Mouse (Mus musculus) liver, embryonic 16.5 days (tissue): ENCODE results near the gene Parp8. TPM values are rescaled to one million over a fixed set of nuclear protein-coding genes. Genes with fewer than 3 reads are reported as not detected.

ENCODE experiments used
- ATAC-seq: fragments of 200-750 bp; cut with Nextera tagmentation; 2 replicates; pipeline ENCODE4 v1.8.0; 2017; ENCODE audit warnings: low read depth, mild to moderate bottlenecking, moderate number of reproducible peaks, moderate library complexity
- H3K27ac ChIP-seq: fragments of 300-500 bp; sonication (generic); 2 replicates; pipeline ENCODE4 v1.5.1; 2014; ENCODE audit warnings: mild to moderate bottlenecking, low read length
- H3K27me3 ChIP-seq: fragments of 300-500 bp; sonication (generic); 2 replicates; pipeline ENCODE4 v1.6.1; 2014; ENCODE audit warnings: low read depth, low read length, mixed read lengths; ENCODE audit not compliant: control insufficient read depth, insufficient read depth
- H3K36me3 ChIP-seq: fragments of 300-500 bp; sonication (generic); 2 replicates; pipeline ENCODE4 v1.6.1; 2014; ENCODE audit warnings: mild to moderate bottlenecking; ENCODE audit not compliant: control insufficient read depth, insufficient read depth
- H3K4me1 ChIP-seq: fragments of 300-500 bp; sonication (generic); 2 replicates; pipeline ENCODE4 v1.6.1; 2014; ENCODE audit warnings: low read depth, low read length, mixed read lengths; ENCODE audit not compliant: control insufficient read depth
- H3K4me2 ChIP-seq: fragments of 300-500 bp; sonication (generic); 2 replicates; pipeline ENCODE4 v1.6.1; 2014; ENCODE audit warnings: low read depth, low read length, mixed read lengths
- H3K4me3 ChIP-seq: fragments of 300-500 bp; sonication (generic); 2 replicates; pipeline ENCODE4 v1.5.1; 2014; ENCODE audit warnings: low read depth, mild to moderate bottlenecking, low read length
- H3K9ac ChIP-seq: fragments of 300-500 bp; sonication (generic); 2 replicates; pipeline ENCODE4 v1.6.1; 2014; ENCODE audit warnings: low read depth, low read length
- H3K9me3 ChIP-seq: fragments of 300-500 bp; sonication (generic); replicated peaks from 2 replicates; pipeline ENCODE4 v1.6.1; 2016; ENCODE audit warnings: low read length; ENCODE audit not compliant: control insufficient read depth
- WGBS: fragments of 180-500 bp; shearing (Covaris S2); extraction: QIAGEN DNeasy Blood & Tissue Kit; methylation state at CpG from one replicate; pipeline ENCODE4 v1.1.7; 2014; ENCODE audit not compliant: insufficient replicate concordance; 5-methylcytosine and 5-hydroxymethylcytosine counted together
- polyA plus RNA-seq: library from polyadenylated mRNA; unstranded; fragments of >200 nt; fragmentation: Nextera tagmentation; extraction: Ambion mirVana; gene quantifications from 2 replicates; pipeline ENCODE4 v1.2.1, GENCODE M21; 2015

Parp8 gene
- polyA plus RNA-seq, 1 experiment from 2014 or later = 2.6 TPM

DNA sequence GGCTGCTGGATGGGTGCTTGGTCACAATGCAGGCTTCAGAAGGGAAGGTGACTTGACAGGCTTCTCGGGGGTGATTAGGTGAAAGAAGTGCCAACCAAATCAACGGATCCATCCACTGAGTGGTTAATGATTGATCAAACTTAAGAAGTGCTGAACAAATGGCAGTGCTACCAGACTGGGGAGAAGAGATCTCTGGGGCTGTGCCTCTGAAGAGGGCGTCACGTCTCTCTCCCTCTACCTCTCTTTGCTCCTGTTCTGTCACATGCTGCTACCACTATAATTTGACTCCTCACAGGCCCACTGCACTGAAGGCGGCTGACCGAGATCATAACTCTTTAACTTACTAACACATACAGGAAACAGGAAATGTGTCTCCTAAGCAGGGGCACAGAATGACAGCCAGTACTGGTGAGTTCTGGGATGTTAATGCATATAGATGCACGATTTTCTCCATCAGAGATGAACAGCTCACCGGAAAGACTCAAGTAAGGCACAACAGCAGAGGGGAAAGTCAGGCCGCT, 140.9 kb downstream of the Parp8 start:
- no peaks in the 10 kb centered on the region for H3K36me3 ChIP-seq
- no peak overlapping the region for H3K4me3 ChIP-seq
- H3K4me2 ChIP-seq = no peak overlapping the region
- no peaks in the 10 kb centered on the region for H3K27me3 ChIP-seq
- ATAC-seq = no peak
- no peaks in the 10 kb centered on the region for H3K4me1 ChIP-seq
- H3K27ac ChIP-seq = no peak overlapping the region
- no peak overlapping the region for H3K9ac ChIP-seq
- H3K9me3 ChIP-seq = no peaks in the 10 kb centered on the region
- 31% methylated on average over 9 of the region's 9 CpGs for WGBS

- Histone ChIP-seq H3K4me3 (no peak overlapping the region), H3K4me2 (no peak overlapping the region), H3K27ac (no peak overlapping the region), H3K36me3 (no peaks in the 10 kb centered on the region), H3K4me1 (no peaks in the 10 kb centered on the region), H3K9ac (no peak overlapping the region), H3K27me3 (no peaks in the 10 kb centered on the region), H3K9me3 (no peaks in the 10 kb centered on the region)
- WGBS = 59% methylated on average over 7 of the region's 7 CpGs
- ATAC-seq = no peak
These were observed 143.1 kb downstream of the Parp8 start for GRCm38 (mm10) chr13:116882226-116882625.

DNA sequence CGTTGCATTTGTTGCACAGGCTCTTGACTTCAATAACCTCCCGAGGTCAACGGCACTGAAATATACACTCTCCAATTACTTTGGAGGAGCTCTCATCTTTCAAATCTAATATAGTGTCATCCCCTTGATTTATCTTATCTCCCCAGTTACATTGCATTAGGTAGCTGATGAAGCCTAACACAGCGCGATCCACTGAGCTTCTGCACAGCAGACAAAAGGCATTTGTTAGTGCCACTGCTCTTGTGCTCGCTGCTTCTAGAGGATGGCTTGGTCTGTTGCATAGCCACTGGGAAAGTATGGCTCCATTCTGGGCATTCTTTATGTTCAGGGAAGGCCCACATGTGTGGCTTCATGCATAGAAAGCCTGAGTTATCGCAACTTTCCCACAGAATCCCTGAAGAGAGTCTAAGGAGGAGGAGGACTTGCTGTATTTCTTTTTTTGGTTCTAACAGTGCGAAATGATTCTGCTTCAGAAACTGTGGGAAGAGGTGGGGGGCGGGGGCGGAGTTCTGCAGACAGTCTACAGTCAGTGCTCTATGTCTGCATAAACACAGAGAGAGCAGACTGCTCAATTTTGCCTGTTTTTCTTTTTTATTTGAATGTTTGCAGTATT, 145.7 kb downstream of the Parp8 start:
- no peak for ATAC-seq

DNA sequence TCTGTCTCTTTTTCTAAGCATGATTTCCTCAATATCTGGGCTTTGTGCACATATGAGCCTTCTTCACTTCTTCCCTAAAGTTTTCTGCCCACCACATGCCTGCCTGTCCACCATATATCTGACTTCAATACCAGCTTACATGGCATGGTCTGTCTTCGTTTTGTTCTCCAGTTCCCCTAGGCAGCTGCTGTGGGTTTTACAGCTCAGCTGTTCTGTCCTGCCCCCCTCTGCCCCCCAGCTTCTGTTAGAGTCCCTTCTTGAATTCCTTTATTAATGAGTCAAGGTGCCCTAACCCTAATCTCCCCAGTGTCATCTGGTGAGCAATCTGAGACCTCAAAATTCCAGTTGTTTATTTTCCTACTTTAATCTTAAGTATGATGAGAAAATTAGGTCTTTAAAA, 155.1 kb downstream of the Parp8 start:
- Histone ChIP-seq H3K4me3 (no peak overlapping the region), H3K27ac (no peak overlapping the region), H3K9ac (no peak overlapping the region), H3K4me2 (no peak overlapping the region), H3K27me3 (no peaks in the 10 kb centered on the region), H3K4me1 (no peaks in the 10 kb centered on the region), H3K9me3 (no peaks in the 10 kb centered on the region), H3K36me3 (no peaks in the 10 kb centered on the region)
- ATAC-seq = no peak
- 38% methylated on average over 1 of the region's 1 CpGs for WGBS

More for the DNA sequence above, 145.7 kb downstream of the Parp8 start:
- 79% methylated on average over 10 of the region's 10 CpGs for WGBS
- no peaks in the 10 kb centered on the region for H3K36me3 ChIP-seq
- H3K4me3 ChIP-seq = no peak overlapping the region
- H3K9me3 ChIP-seq = no peaks in the 10 kb centered on the region
- H3K4me1 ChIP-seq = no peaks in the 10 kb centered on the region
- no peaks in the 10 kb centered on the region for H3K27me3 ChIP-seq
- no peak overlapping the region for H3K9ac ChIP-seq
- no peak overlapping the region for H3K27ac ChIP-seq
- H3K4me2 ChIP-seq = no peak overlapping the region

DNA sequence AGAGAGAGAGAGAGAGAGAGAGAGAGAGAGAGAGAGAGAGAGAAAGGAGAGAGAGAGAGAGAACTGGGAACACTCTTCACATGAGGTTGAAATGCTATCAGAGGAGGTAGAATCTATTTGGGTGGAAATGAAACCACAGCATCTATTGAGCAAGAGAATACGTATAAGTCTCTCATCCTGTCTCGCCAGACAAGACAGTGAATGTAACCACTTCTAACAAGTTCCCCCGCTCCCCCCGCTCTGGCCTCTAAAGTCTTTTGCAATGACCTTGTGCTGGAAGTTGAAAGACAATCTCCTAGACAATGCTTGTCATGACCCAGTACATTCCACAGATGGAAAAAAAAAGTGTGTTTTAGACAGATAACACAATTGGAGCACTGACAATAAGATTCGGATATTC, 181.4 kb downstream of the Parp8 start:
- no peak overlapping the region for H3K27ac ChIP-seq
- no peak for ATAC-seq
- no peak overlapping the region for H3K4me2 ChIP-seq
- no peaks in the 10 kb centered on the region for H3K36me3 ChIP-seq
- H3K9ac ChIP-seq = no peak overlapping the region
- no peaks in the 10 kb centered on the region for H3K27me3 ChIP-seq
- no peaks in the 10 kb centered on the region for H3K9me3 ChIP-seq
- WGBS = 37% methylated on average over 5 of the region's 5 CpGs
- no peak overlapping the region for H3K4me3 ChIP-seq
- no peaks in the 10 kb centered on the region for H3K4me1 ChIP-seq

DNA sequence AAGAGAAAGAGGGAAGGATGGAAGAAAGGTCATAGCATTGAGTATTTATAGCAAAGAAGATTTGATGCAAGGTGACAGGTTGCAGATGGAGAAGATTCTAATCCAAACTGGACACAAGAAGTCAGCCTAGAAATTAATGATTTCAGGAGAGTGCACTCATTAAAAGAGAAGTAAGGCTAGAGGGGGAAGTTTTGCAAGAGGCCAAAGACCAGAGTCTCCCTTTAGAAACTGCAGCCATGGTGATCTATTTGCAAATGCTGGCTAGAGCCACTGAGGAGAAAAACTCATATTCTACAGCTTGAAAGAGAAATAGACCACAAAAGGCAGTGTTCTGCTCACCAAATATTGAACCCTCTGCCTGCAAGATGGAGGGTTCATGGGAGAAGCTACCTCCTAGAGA, 194.4 kb downstream of the Parp8 start:
- Histone ChIP-seq H3K4me2 (no peak overlapping the region), H3K36me3 (no peaks in the 10 kb centered on the region), H3K4me1 (no peaks in the 10 kb centered on the region), H3K4me3 (no peak overlapping the region), H3K27me3 (no peaks in the 10 kb centered on the region), H3K9me3 (no peaks in the 10 kb centered on the region), H3K27ac (no peak overlapping the region), H3K9ac (no peak overlapping the region)
- ATAC-seq = no peak

GRCm38 (mm10) chr13:116829015-116829414, 196.3 kb downstream of the Parp8 start:
- Histone ChIP-seq H3K36me3 (no peaks in the 10 kb centered on the region), H3K27ac (no peak overlapping the region), H3K27me3 (no peaks in the 10 kb centered on the region), H3K9me3 (no peaks in the 10 kb centered on the region), H3K4me1 (no peaks in the 10 kb centered on the region), H3K9ac (no peak overlapping the region), H3K4me3 (no peak overlapping the region), H3K4me2 (no peak overlapping the region)
- 56% methylated on average over 3 of the region's 3 CpGs for WGBS
- no peak for ATAC-seq

- 55% methylated on average over 1 of the region's 1 CpGs for WGBS
- no peaks in the 10 kb centered on the region for H3K9me3 ChIP-seq
- H3K9ac ChIP-seq = no peak overlapping the region
- no peak overlapping the region for H3K4me2 ChIP-seq
- no peak overlapping the region for H3K4me3 ChIP-seq
- no peaks in the 10 kb centered on the region for H3K27me3 ChIP-seq
- H3K4me1 ChIP-seq = no peaks in the 10 kb centered on the region
- ATAC-seq = no peak
- H3K36me3 ChIP-seq = no peaks in the 10 kb centered on the region
- no peak overlapping the region for H3K27ac ChIP-seq
These were observed 213.9 kb downstream of the Parp8 start for GRCm38 (mm10) chr13:116811456-116811855.
